Mouse (Mus musculus): Measurements from ENCODE around the gene Opn1sw. TPM values are rescaled to one million over a fixed set of nuclear protein-coding genes. Genes with fewer than 3 reads are reported as not detected.
"Not testable (repeated sequence)": the region's sequence is repeated elsewhere in the genome, so short reads cannot be mapped to it uniquely, and the experiment has no call there.

Opn1sw gene
- polyA plus RNA-seq, 1 experiment, result not detected

GRCm38 (mm10) chr6:29347665-29348370, 40.5 kb downstream of the Opn1sw start, which contains the start of gene Calu:
TSS of gene Calu (plus strand) at chr6:29348069.
- Histone ChIP-seq H3K36me3 (ENCODE audit: control insufficient read depth, insufficient read depth, low read length, poor library complexity, severe bottlenecking) (no peaks in the 10 kb centered on the region), H3K9me3 (replicated peaks; ENCODE audit: control insufficient read depth, insufficient read depth, low read length, poor library complexity, severe bottlenecking) (no peaks in the 10 kb centered on the region), H3K4me3 (ENCODE audit: low read depth, low read length) (peak within 1 kb of the TSS; percentile 98), H3K9ac (ENCODE audit: low read depth, poor library complexity, severe bottlenecking) (peak within 1 kb of the TSS; percentile 93), H3K27me3 (ENCODE audit: control insufficient read depth, insufficient read depth, low read length, poor library complexity, severe bottlenecking) (no peaks in the 10 kb centered on the region), H3K4me1 (ENCODE audit: control insufficient read depth, insufficient read depth, low read length) (no peaks in the 10 kb centered on the region), H3K27ac (ENCODE audit: insufficient read depth, low read length) (peak within 1 kb of the TSS; percentile 71)
- TF ChIP-seq CTCF (IDR thresholded peaks at IDR 0.05; ENCODE audit: low read depth, low read length) (no peak), EP300 (IDR thresholded peaks at IDR 0.05; ENCODE audit: insufficient read depth, low read depth, low read length) (0 out of 2 replicates have a peak, but pooled peaks have one; percentile 37), POLR2A (IDR thresholded peaks at IDR 0.05; ENCODE audit: insufficient read depth, low read length) (peak; percentile 96)

- no peaks in the 10 kb centered on the region for H3K27me3 ChIP-seq (ENCODE audit: control insufficient read depth, insufficient read depth, low read length, poor library complexity, severe bottlenecking)
- no peaks in the 10 kb centered on the region for H3K36me3 ChIP-seq (ENCODE audit: control insufficient read depth, insufficient read depth, low read length, poor library complexity, severe bottlenecking)
- no peaks in the 10 kb centered on the region for H3K9me3 ChIP-seq (replicated peaks; ENCODE audit: control insufficient read depth, insufficient read depth, low read length, poor library complexity, severe bottlenecking)
- no peak for TF ChIP-seq CTCF (IDR thresholded peaks at IDR 0.05; ENCODE audit: low read depth, low read length)
- no peak for TF ChIP-seq POLR2A (IDR thresholded peaks at IDR 0.05; ENCODE audit: insufficient read depth, low read length)
- no peak for TF ChIP-seq EP300 (IDR thresholded peaks at IDR 0.05; ENCODE audit: insufficient read depth, low read depth, low read length)
- no peaks in the 10 kb centered on the region for H3K4me1 ChIP-seq (ENCODE audit: control insufficient read depth, insufficient read depth, low read length)
- peak overlapping the region; percentile 71 for H3K27ac ChIP-seq (ENCODE audit: insufficient read depth, low read length)
- H3K4me3 ChIP-seq (ENCODE audit: low read depth, low read length), result peak overlapping the region; percentile 90
- peak overlapping the region; percentile 38 for H3K9ac ChIP-seq (ENCODE audit: low read depth, poor library complexity, severe bottlenecking)
These were observed 41.1 kb downstream of the Opn1sw start for GRCm38 (mm10) chr6:29347189-29347588.

- not testable (repeated sequence) for H3K36me3 ChIP-seq (ENCODE audit: control insufficient read depth, insufficient read depth, low read length, poor library complexity, severe bottlenecking); H3K4me1 ChIP-seq (ENCODE audit: control insufficient read depth, insufficient read depth, low read length); H3K27me3 ChIP-seq (ENCODE audit: control insufficient read depth, insufficient read depth, low read length, poor library complexity, severe bottlenecking); H3K4me3 ChIP-seq (ENCODE audit: low read depth, low read length); H3K9me3 ChIP-seq (replicated peaks; ENCODE audit: control insufficient read depth, insufficient read depth, low read length, poor library complexity, severe bottlenecking); H3K9ac ChIP-seq (ENCODE audit: low read depth, poor library complexity, severe bottlenecking); H3K27ac ChIP-seq (ENCODE audit: insufficient read depth, low read length)
These were observed 41.8 kb downstream of the Opn1sw start for GRCm38 (mm10) chr6:29346512-29346911.

DNA sequence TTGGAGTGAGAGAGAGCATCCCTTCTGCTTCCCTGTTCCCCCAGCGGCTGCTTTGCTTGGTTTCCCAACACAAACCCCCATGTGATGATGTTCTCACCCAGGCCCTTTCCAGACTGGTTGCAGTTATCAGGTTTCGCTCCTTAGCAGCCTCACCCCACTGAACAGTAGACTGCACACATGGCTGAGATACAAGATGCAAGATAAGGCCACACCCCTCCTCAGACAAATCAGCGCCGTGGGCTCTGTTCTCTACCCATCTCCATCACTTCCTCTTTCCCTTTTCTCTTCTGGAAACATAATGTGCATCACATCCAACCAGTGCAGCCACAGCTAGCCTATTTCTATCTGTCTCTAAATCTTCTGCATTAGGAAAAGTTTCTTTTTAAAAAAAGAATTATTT, 58.8 kb downstream of the Opn1sw start:
- Histone ChIP-seq H3K27ac (ENCODE audit: insufficient read depth, low read length) (no peak overlapping the region), H3K36me3 (ENCODE audit: control insufficient read depth, insufficient read depth, low read length, poor library complexity, severe bottlenecking) (no peaks in the 10 kb centered on the region)

GRCm38 (mm10) chr6:29326961-29327360, 61.3 kb downstream of the Opn1sw start:
- H3K9ac ChIP-seq (ENCODE audit: low read depth, poor library complexity, severe bottlenecking), result no peak overlapping the region
- no peak overlapping the region for H3K27ac ChIP-seq (ENCODE audit: insufficient read depth, low read length)
- H3K9me3 ChIP-seq (replicated peaks; ENCODE audit: control insufficient read depth, insufficient read depth, low read length, poor library complexity, severe bottlenecking), result no peaks in the 10 kb centered on the region
- TF ChIP-seq EP300 (IDR thresholded peaks at IDR 0.05; ENCODE audit: insufficient read depth, low read depth, low read length) (no peak), POLR2A (IDR thresholded peaks at IDR 0.05; ENCODE audit: insufficient read depth, low read length) (no peak), CTCF (IDR thresholded peaks at IDR 0.05; ENCODE audit: low read depth, low read length) (no peak)
- H3K36me3 ChIP-seq (ENCODE audit: control insufficient read depth, insufficient read depth, low read length, poor library complexity, severe bottlenecking), result no peaks in the 10 kb centered on the region
- H3K27me3 ChIP-seq (ENCODE audit: control insufficient read depth, insufficient read depth, low read length, poor library complexity, severe bottlenecking), result no peaks in the 10 kb centered on the region
- H3K4me3 ChIP-seq (ENCODE audit: low read depth, low read length), result no peak overlapping the region
- no peaks in the 10 kb centered on the region for H3K4me1 ChIP-seq (ENCODE audit: control insufficient read depth, insufficient read depth, low read length)

More for the DNA sequence above, 58.8 kb downstream of the Opn1sw start:
- H3K27me3 ChIP-seq (ENCODE audit: control insufficient read depth, insufficient read depth, low read length, poor library complexity, severe bottlenecking), result no peaks in the 10 kb centered on the region
- no peak for TF ChIP-seq POLR2A (IDR thresholded peaks at IDR 0.05; ENCODE audit: insufficient read depth, low read length)
- H3K4me1 ChIP-seq (ENCODE audit: control insufficient read depth, insufficient read depth, low read length), result no peaks in the 10 kb centered on the region
- no peak overlapping the region for H3K9ac ChIP-seq (ENCODE audit: low read depth, poor library complexity, severe bottlenecking)
- H3K9me3 ChIP-seq (replicated peaks; ENCODE audit: control insufficient read depth, insufficient read depth, low read length, poor library complexity, severe bottlenecking), result no peaks in the 10 kb centered on the region
- H3K4me3 ChIP-seq (ENCODE audit: low read depth, low read length), result no peak overlapping the region

Other genes starting within 250 kb of the Opn1sw start
- gene Rbm28, start 223.5 kb downstream of the Opn1sw start, polyA plus RNA-seq (2011; ENCODE audit: insufficient read depth, insufficient read length, low read depth, missing spikeins), result 94.5 and 97.0 TPM in 2 replicates
- gene Prrt4, start 208.9 kb downstream of the Opn1sw start, polyA plus RNA-seq (2011; ENCODE audit: insufficient read depth, insufficient read length, low read depth, missing spikeins), result 0.20 and 0.52 TPM in 2 replicates
- 25.7 and 29.8 TPM in 2 replicates for gene Impdh1, start 172.1 kb downstream of the Opn1sw start, polyA plus RNA-seq (2011; ENCODE audit: insufficient read depth, insufficient read length, low read depth, missing spikeins)
- 18.4 and 21.8 TPM in 2 replicates for gene Hilpda, start 116.0 kb downstream of the Opn1sw start, polyA plus RNA-seq (2011; ENCODE audit: insufficient read depth, insufficient read length, low read depth, missing spikeins)
- 1.5 and 1.9 TPM in 2 replicates for gene Fam71f2, start 108.9 kb downstream of the Opn1sw start, polyA plus RNA-seq (2011; ENCODE audit: insufficient read depth, insufficient read length, low read depth, missing spikeins)
- not detected in 2 replicates for gene Fam71f1, start 69.3 kb downstream of the Opn1sw start, polyA plus RNA-seq (2011; ENCODE audit: insufficient read depth, insufficient read length, low read depth, missing spikeins)
- gene Calu, start 40.4 kb downstream of the Opn1sw start, polyA plus RNA-seq (2011; ENCODE audit: insufficient read depth, insufficient read length, low read depth, missing spikeins), result 269 and 284 TPM in 2 replicates
- gene Ccdc136, start 7.8 kb upstream of the Opn1sw start, polyA plus RNA-seq (2011; ENCODE audit: insufficient read depth, insufficient read length, low read depth, missing spikeins), result 22.7 and 28.4 TPM in 2 replicates
- 37.2 and 39.8 TPM in 2 replicates for gene Flnc, start 44.8 kb upstream of the Opn1sw start, polyA plus RNA-seq (2011; ENCODE audit: insufficient read depth, insufficient read length, low read depth, missing spikeins)
- gene Atp6v1f, start 79.2 kb upstream of the Opn1sw start, polyA plus RNA-seq (2011; ENCODE audit: insufficient read depth, insufficient read length, low read depth, missing spikeins), result 142 and 143 TPM in 2 replicates
- 0.90 and 1.0 TPM in 2 replicates for gene Atp6v1fnb, start 83.0 kb upstream of the Opn1sw start, polyA plus RNA-seq (2011; ENCODE audit: insufficient read depth, insufficient read length, low read depth, missing spikeins)
- 1.9 and 4.1 TPM in 2 replicates for gene Kcp, start 119.5 kb upstream of the Opn1sw start, polyA plus RNA-seq (2011; ENCODE audit: insufficient read depth, insufficient read length, low read depth, missing spikeins)
- 2.3 and 2.6 TPM in 2 replicates for gene Irf5, start 138.2 kb upstream of the Opn1sw start, polyA plus RNA-seq (2011; ENCODE audit: insufficient read depth, insufficient read length, low read depth, missing spikeins)
- gene Tnpo3, start 221.4 kb upstream of the Opn1sw start, polyA plus RNA-seq (2011; ENCODE audit: insufficient read depth, insufficient read length, low read depth, missing spikeins), result 127 and 130 TPM in 2 replicates